Mouse (Mus musculus) forebrain, embryonic 15.5 days (tissue): ENCODE data around the gene Aptx. TPM values are rescaled to one million over a fixed set of nuclear protein-coding genes. Genes with fewer than 3 reads are reported as not detected.

Source experiments
- ATAC-seq: fragments of 200-750 bp; cut with Nextera tagmentation; replicated peaks from 2 replicates; pipeline ENCODE4 v1.8.0; 2017; ENCODE audit warnings: mild to moderate bottlenecking, moderate TSS enrichment, moderate library complexity
- H3K27ac ChIP-seq: fragments of 300-500 bp; sonication (generic); replicated peaks from 2 replicates; pipeline ENCODE4 v1.5.1; 2015; ENCODE audit warnings: mild to moderate bottlenecking, inconsistent platforms
- H3K27me3 ChIP-seq: fragments of 300-500 bp; sonication (generic); 2 replicates; pipeline ENCODE4 v1.6.1; 2015; ENCODE audit warnings: inconsistent platforms
- H3K36me3 ChIP-seq: fragments of 300-500 bp; sonication (generic); 2 replicates; pipeline ENCODE4 v1.6.1; 2015; ENCODE audit warnings: mild to moderate bottlenecking, inconsistent platforms
- H3K4me1 ChIP-seq: fragments of 300-500 bp; sonication (generic); 2 replicates; pipeline ENCODE4 v1.6.1; 2015; ENCODE audit warnings: inconsistent platforms
- H3K4me2 ChIP-seq: fragments of 300-500 bp; sonication (generic); replicated peaks from 2 replicates; pipeline ENCODE4 v1.6.1; 2015; ENCODE audit warnings: mild to moderate bottlenecking, inconsistent platforms
- H3K4me3 ChIP-seq: fragments of 300-500 bp; sonication (generic); 2 replicates; pipeline ENCODE4 v1.5.1; 2015; ENCODE audit warnings: mild to moderate bottlenecking, inconsistent platforms
- H3K9ac ChIP-seq: fragments of 300-500 bp; sonication (generic); replicated peaks from 2 replicates; pipeline ENCODE4 v1.6.1; 2015; ENCODE audit warnings: mild to moderate bottlenecking, inconsistent platforms
- H3K9me3 ChIP-seq: fragments of 300-500 bp; sonication (generic); 2 replicates; pipeline ENCODE4 v1.6.1; 2016; ENCODE audit warnings: inconsistent platforms
- WGBS: fragments of 180-500 bp; shearing (Covaris S2); methylation state at CpG from one replicate; pipeline ENCODE4 v1.1.7; 2015; ENCODE audit warnings: mixed read lengths; 5-methylcytosine and 5-hydroxymethylcytosine counted together
- polyA plus RNA-seq: library from polyadenylated mRNA; unstranded; fragments of >200 nt; fragmentation: Nextera tagmentation; extraction: Ambion mirVana; gene quantifications from 2 replicates; pipeline ENCODE4 v1.2.1, GENCODE M21; 2015

Gene Aptx
- polyA plus RNA-seq, 1 experiment from 2014 or later: 55.5 TPM

DNA sequence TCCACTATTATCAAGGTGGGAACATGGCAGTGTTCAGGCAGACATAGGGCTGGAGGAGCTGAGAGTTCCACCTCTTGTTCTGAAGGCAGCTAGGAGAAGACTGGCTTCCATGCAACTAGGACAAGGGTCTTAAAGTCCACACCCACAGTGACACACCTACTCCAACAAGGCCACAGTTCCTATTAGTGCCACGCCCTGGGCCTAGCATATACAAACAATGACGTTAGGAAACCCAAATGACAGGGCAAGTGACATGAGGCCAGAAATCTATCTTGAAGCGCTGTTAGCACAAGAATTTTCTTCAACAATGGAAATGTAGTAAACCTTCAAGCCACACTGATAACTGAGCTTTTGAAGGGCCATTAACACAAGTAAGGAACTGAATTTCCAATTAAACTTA lies 1.2 kb downstream of the Aptx start:
- Histone ChIP-seq H3K4me2 (peak overlapping the region; percentile 72), H3K4me3 (peak overlapping the region; percentile 62), H3K9ac (0 out of 2 replicates have a peak overlapping the region, but pooled peaks have one; percentile 65), H3K4me1 (peaks cover 25% of the 10 kb centered on the region), H3K27me3 (no peaks in the 10 kb centered on the region), H3K9me3 (no peaks in the 10 kb centered on the region), H3K36me3 (peaks cover under 1% of the 10 kb centered on the region; the same call in 1 of the 2 replicates), H3K27ac (no peak overlapping the region)
- 91% methylated on average over 3 of the region's 3 CpGs for WGBS
- no peak for ATAC-seq

DNA sequence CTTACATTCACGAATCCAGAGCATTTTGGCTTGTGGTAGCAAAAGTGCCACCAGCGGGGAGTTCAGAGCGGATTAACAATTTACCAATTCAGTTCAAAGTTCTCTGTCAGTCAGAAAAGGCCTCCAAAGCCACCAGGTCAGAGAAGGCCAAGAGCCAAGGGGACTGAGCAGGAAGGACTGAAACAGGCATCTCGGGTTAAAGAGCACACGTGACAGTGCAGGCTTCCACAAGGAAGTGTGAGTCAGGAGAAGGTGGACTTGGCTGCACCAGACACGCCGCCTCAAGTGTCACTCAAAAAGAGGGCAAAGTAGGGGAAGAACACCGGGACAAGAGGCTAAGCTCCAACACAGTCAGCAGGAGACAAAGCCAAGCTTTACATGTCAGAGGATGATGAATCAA lies 2.8 kb downstream of the Aptx start:
- no peak for ATAC-seq
- 89% methylated on average over 8 of the region's 8 CpGs for WGBS
- no peaks in the 10 kb centered on the region for H3K27me3 ChIP-seq
- peaks cover 13% of the 10 kb centered on the region; the same call in 1 of the 2 replicates for H3K36me3 ChIP-seq
- no peak overlapping the region for H3K27ac ChIP-seq
- H3K9me3 ChIP-seq: no peaks in the 10 kb centered on the region
- H3K4me2 ChIP-seq: no peak overlapping the region
- peaks cover 25% of the 10 kb centered on the region for H3K4me1 ChIP-seq
- no peak overlapping the region for H3K4me3 ChIP-seq
- no peak overlapping the region for H3K9ac ChIP-seq

DNA sequence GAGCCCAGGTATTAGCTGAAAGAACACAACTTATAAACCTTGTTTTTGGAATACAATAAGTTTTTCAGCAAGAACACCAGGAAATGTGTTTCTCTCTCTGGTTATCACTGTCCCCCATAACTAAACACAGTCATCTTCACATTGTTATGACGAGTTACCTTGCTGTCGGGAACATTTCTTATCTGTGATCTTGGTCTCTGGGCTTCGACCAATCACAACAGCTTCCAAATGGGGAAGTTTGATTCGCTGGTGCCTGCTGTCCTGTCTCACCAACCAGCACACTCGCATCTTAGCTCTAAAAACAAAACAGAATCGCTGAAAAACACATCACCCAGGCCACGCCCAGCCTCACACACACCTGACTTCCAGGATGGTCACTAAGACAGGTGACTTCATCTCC lies 5.9 kb downstream of the Aptx start:
- Histone ChIP-seq H3K36me3 (peaks cover 41% of the 10 kb centered on the region), H3K27me3 (no peaks in the 10 kb centered on the region), H3K9me3 (no peaks in the 10 kb centered on the region), H3K27ac (no peak overlapping the region), H3K4me1 (peaks cover 13% of the 10 kb centered on the region), H3K4me2 (no peak overlapping the region), H3K9ac (no peak overlapping the region), H3K4me3 (no peak overlapping the region)
- WGBS: 87% methylated on average over 7 of the region's 7 CpGs
- ATAC-seq: no peak

DNA sequence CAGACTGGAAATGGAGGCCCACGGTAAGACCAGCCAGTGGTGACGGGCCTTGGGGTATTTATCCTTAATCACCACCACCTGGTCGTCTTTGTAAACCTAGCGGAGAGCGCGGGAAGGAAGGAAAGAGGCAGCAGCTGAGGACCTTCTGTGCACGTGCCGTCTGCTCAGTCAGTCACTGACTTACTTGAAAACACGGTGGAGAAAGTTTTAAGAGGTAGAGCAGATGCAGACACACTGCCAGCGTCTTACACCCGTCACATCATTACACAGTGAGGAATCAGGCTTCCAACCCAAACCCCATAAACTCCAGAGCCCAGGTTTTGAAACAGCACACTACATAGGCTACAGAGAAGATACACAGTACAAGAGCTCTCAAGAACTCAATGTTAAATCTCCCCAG lies 11.9 kb downstream of the Aptx start:
- no peak overlapping the region for H3K4me2 ChIP-seq
- peaks cover 63% of the 10 kb centered on the region for H3K36me3 ChIP-seq
- H3K27ac ChIP-seq: no peak overlapping the region
- 89% methylated on average over 11 of the region's 11 CpGs for WGBS
- H3K27me3 ChIP-seq: no peaks in the 10 kb centered on the region
- H3K4me1 ChIP-seq: no peaks in the 10 kb centered on the region
- no peaks in the 10 kb centered on the region for H3K9me3 ChIP-seq
- no peak overlapping the region for H3K4me3 ChIP-seq
- no peak for ATAC-seq
- no peak overlapping the region for H3K9ac ChIP-seq

DNA sequence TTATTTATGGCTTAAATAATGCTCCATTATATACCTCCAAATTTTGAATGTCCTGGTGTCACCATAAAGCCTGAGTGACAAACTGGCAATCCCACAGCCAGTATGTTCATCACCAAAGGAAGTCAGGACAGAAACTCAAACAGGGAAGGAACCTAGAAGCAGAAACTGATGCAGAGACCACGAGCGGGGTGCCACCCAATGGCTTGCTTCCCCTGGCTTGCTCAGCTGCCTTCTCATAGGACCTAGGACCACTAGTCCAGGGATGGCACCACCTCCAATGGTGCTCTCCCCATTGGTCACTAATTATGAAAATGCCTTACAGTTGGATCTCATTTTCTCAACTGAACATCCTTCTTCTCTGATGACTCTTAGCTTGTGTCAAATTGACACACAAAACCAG lies 19.7 kb downstream of the Aptx start:
- no peak overlapping the region for H3K27ac ChIP-seq
- 81% methylated on average over 2 of the region's 2 CpGs for WGBS
- no peak overlapping the region for H3K4me3 ChIP-seq
- H3K36me3 ChIP-seq: peaks cover 19% of the 10 kb centered on the region
- H3K27me3 ChIP-seq: no peaks in the 10 kb centered on the region
- no peaks in the 10 kb centered on the region for H3K4me1 ChIP-seq
- no peak for ATAC-seq
- H3K4me2 ChIP-seq: no peak overlapping the region
- H3K9ac ChIP-seq: no peak overlapping the region
- no peaks in the 10 kb centered on the region for H3K9me3 ChIP-seq

DNA sequence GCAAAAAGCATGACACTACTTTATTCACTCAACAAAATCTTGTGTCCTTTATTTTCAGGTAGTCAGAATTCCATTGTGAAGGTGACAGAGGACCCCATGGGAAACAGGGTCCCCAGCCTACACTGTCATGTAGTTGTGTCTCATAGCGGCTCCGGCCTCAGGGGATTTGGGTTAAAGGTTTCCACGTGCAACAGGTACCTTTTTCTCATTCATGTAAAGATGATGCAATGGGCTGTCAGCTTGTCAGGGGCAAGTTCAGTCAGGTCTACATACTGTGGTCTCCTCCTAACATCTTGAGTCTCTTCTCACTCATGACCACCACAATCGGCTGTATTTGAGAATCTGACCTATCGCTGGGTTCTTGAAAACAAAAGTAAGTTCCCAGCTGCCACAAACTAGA lies 20.6 kb downstream of the Aptx start:
- Histone ChIP-seq H3K4me3 (no peak overlapping the region), H3K27ac (no peak overlapping the region), H3K9ac (no peak overlapping the region), H3K4me2 (no peak overlapping the region), H3K36me3 (peaks cover 12% of the 10 kb centered on the region), H3K4me1 (no peaks in the 10 kb centered on the region), H3K27me3 (no peaks in the 10 kb centered on the region), H3K9me3 (no peaks in the 10 kb centered on the region)
- WGBS: 90% methylated on average over 5 of the region's 5 CpGs
- no peak for ATAC-seq

DNA sequence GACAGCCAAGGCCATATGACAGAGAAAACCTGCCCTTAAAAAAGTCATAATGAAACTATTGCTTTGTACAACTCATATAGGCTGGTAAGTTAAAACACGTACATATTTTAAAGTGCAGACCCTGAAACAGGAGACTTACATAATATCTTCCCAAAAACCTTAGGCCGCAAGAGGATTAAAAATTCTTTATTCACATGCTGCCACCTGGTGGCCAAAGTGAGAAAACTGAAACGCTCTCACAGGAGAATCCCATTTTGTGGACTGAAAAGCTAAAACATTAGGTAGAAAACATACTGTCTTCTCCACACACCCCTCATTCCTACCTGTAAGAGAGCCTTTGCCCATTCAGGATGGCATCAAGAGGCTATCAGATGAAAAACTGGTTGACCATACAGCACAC lies 21.1 kb downstream of the Aptx start:
- no peak; the same call in 1 of the 2 replicates for ATAC-seq
- Histone ChIP-seq H3K4me2 (no peak overlapping the region), H3K4me1 (no peaks in the 10 kb centered on the region), H3K36me3 (peaks cover 11% of the 10 kb centered on the region), H3K27ac (no peak overlapping the region), H3K4me3 (no peak overlapping the region), H3K27me3 (no peaks in the 10 kb centered on the region), H3K9me3 (no peaks in the 10 kb centered on the region), H3K9ac (no peak overlapping the region)
- WGBS: 26% methylated on average over 3 of the region's 3 CpGs

DNA sequence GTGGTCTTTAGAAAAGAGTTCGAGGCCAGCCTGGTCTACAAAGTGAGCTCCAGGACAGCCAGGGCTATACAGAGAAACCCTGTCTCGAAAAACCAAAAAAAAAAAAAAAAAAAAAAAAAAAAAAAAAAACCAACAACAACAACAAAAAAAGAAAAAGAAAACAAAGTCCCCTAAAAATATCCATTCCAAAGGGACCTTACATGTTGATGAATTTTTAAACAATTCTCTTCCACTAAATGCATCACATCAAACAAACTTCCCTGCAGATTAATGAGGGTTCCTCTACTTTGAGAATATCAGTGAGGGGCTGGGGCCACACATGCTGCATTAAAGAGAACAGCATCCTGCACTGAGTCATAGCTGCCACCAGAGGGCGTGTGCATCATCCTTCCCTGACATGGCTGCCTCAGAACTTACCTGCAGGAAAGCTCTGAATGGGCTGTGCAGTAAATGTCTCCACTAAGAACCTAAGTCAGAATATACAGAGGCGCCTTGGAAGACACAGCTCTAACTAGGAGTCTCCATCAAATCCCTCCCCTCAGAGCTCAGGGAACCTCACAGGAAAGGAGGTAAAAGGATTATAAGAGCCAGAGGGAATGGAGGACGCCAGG lies 22.6 kb downstream of the Aptx start:
- ATAC-seq: 0 out of 2 replicates have a peak, but pooled peaks have one; percentile 15
- WGBS: 53% methylated on average over 5 of the region's 5 CpGs
- Histone ChIP-seq H3K9me3 (no peaks in the 10 kb centered on the region), H3K4me2 (no peak overlapping the region), H3K4me3 (no peak overlapping the region), H3K27me3 (no peaks in the 10 kb centered on the region), H3K36me3 (no peaks in the 10 kb centered on the region), H3K27ac (no peak overlapping the region), H3K4me1 (peaks cover 6% of the 10 kb centered on the region; the same call in 1 of the 2 replicates), H3K9ac (no peak overlapping the region)

DNA sequence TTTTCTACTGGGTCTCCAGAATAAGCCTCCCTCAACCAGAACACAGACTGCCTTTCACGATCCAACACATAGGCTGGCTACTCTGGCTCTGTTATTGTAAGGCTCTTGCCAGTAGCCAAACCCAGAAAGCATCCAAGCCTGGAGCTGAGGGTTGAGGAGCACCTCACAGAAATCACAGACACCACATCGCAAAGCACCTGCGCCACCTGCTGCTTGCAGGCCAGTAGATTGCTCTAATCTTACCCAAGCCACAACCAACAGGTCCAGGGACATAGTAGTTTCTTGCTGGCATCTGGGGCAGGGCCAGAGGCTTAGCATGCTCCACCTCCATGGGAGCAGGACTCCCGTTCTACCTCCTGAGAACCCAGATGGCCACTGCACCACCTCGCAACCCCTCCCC lies 25.9 kb downstream of the Aptx start:
- 39% methylated on average over 5 of the region's 5 CpGs for WGBS
- H3K36me3 ChIP-seq: no peaks in the 10 kb centered on the region
- H3K4me2 ChIP-seq: no peak overlapping the region
- no peak overlapping the region for H3K27ac ChIP-seq
- no peaks in the 10 kb centered on the region for H3K27me3 ChIP-seq
- peaks cover 6% of the 10 kb centered on the region; the same call in 1 of the 2 replicates for H3K4me1 ChIP-seq
- H3K9ac ChIP-seq: no peak overlapping the region
- no peaks in the 10 kb centered on the region for H3K9me3 ChIP-seq
- H3K4me3 ChIP-seq: no peak overlapping the region
- 0 out of 2 replicates have a peak, but pooled peaks have one; percentile 24 for ATAC-seq

DNA sequence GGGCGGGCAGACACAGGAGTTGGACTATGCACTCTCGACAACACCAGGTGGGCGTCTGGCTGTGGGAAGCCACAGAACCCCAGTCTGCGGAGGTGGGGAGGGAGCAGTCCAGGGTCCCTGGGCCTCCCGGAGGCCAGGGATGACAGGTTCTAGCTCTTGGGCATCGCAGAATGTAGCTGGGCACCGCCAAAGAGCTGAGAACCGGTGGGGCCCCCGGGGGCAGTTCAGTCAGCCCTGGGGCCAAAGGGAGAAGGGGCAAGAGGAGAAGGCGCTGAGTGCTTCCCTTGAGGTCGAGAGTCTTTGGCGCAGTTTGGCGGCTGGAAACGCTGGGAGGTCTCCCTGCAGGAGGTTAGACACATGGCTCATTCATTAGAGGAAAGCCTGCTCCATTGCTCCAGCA lies 26.7 kb downstream of the Aptx start:
- H3K27me3 ChIP-seq: no peaks in the 10 kb centered on the region
- no peak for ATAC-seq
- H3K36me3 ChIP-seq: no peaks in the 10 kb centered on the region
- H3K27ac ChIP-seq: no peak overlapping the region
- 0 out of 2 replicates have a peak overlapping the region, but pooled peaks have one; percentile 17 for H3K4me2 ChIP-seq
- peaks cover 6% of the 10 kb centered on the region; the same call in 1 of the 2 replicates for H3K4me1 ChIP-seq
- 19% methylated on average over 14 of the region's 14 CpGs for WGBS
- no peak overlapping the region for H3K9ac ChIP-seq
- H3K4me3 ChIP-seq: no peak overlapping the region
- no peaks in the 10 kb centered on the region for H3K9me3 ChIP-seq

DNA sequence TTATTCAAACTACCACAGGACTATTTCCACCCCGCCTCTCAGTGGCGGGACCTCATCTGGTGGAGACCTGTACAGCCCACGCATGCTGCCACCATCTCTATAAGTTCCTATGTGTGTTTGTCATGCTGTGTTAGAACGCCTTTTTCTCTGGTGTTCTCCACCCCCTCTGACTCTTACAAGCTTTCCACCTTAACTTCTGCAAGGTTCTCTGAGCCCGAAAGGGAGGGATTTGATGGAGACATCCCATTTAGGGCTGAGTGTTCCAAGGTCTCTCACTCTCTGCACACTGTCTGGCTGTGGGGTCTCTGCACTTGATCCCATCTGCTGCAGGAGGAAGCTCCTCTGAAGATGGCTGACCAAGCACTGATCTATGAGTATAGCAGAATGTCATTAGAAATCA lies 29.5 kb downstream of the Aptx start:
- Histone ChIP-seq H3K27me3 (no peaks in the 10 kb centered on the region), H3K27ac (no peak overlapping the region), H3K9me3 (no peaks in the 10 kb centered on the region), H3K4me2 (no peak overlapping the region), H3K9ac (no peak overlapping the region), H3K4me3 (no peak overlapping the region), H3K4me1 (peaks cover 6% of the 10 kb centered on the region; the same call in 1 of the 2 replicates), H3K36me3 (no peaks in the 10 kb centered on the region)
- 95% methylated on average over 5 of the region's 5 CpGs for WGBS
- ATAC-seq: no peak

DNA sequence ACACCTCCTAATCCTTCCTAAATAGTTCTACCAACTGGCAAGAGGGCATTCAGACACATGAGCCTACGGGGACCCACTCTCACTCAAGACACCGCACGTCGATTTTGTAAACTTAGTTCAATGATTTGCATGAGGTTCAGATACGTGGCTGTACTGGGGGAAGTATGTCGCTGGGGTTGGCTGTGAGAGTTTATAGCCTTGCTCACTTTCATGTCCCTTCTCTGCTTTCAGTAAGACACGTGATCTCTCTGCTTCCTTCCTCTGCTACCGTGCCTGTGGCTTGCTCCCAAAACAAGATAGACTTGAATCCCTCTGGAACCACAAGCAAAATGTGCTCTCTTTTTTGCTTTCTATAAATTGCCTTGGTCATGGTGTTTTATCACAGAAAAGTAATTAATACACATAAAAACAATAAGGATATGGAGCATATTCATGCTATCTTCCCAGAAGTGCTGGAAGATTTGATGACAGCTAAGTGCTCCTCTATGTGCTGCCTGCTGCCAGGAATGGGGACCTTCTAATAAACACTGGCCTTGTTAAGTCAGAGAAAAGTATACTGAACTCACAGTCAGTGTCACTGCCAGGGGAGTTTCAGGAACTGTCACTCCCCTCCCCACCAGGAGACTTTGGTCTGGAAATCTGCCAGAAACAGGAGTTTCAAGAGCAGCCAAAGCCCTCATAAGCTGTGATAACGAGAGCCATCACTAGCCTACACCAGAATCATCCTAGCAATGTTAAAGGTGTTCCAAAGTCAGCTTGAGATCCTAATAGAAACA lies 36.6 kb downstream of the Aptx start:
- no peaks in the 10 kb centered on the region for H3K9me3 ChIP-seq
- ATAC-seq: no peak
- H3K4me2 ChIP-seq: no peak overlapping the region
- H3K36me3 ChIP-seq: no peaks in the 10 kb centered on the region
- no peak overlapping the region for H3K9ac ChIP-seq
- H3K4me3 ChIP-seq: no peak overlapping the region
- no peaks in the 10 kb centered on the region for H3K4me1 ChIP-seq
- no peaks in the 10 kb centered on the region for H3K27me3 ChIP-seq
- WGBS: 86% methylated on average over 9 of the region's 9 CpGs
- no peak overlapping the region for H3K27ac ChIP-seq
